Mouse (Mus musculus): ENCODE measurements around the gene Zbtb37.

The Zbtb37 gene

GRCm38 (mm10) chr1:160980537-160981234 is 54.0 kb downstream of the Zbtb37 start:
- in situ Hi-C loops (cut with MboI; ENCODE audit: low sequenced_read_pairs) = no loop called here

GRCm38 (mm10) chr1:160980021-160980420 is 54.6 kb downstream of the Zbtb37 start:
- in situ Hi-C loops (cut with MboI; ENCODE audit: low sequenced_read_pairs) = no loop called here

GRCm38 (mm10) chr1:160978071-160978735 is 56.4 kb downstream of the Zbtb37 start, which contains the start of gene Serpinc1:
Gene Serpinc1, plus strand, starts transcription at chr1:160978585.
- in situ Hi-C loops (cut with MboI; ENCODE audit: low sequenced_read_pairs) = no loop called here

- in situ Hi-C loops (cut with MboI; ENCODE audit: low sequenced_read_pairs) = no loop called here
Measured at GRCm38 (mm10) chr1:160968643-160969042, 66.0 kb downstream of the Zbtb37 start.

GRCm38 (mm10) chr1:160967268-160967667 is 67.4 kb downstream of the Zbtb37 start:
- in situ Hi-C loops (cut with MboI; ENCODE audit: low sequenced_read_pairs) = no loop called here

GRCm38 (mm10) chr1:160963199-160963598 is 71.5 kb downstream of the Zbtb37 start:
- in situ Hi-C loops (cut with MboI; ENCODE audit: low sequenced_read_pairs) = no loop called here
